Mouse (Mus musculus): Measurements from ENCODE around the gene Dxo. TPM values are rescaled to one million over a fixed set of nuclear protein-coding genes. Genes with fewer than 3 reads are reported as not detected.
A peak's percentile ranks its signal among the peaks of the same experiment; 100 is the strongest.
"Not testable (repeated sequence)": the region's sequence is repeated elsewhere in the genome, so short reads cannot be mapped to it uniquely, and the experiment has no call there.

Gene Dxo
- 36.4 and 48.9 TPM in 2 replicates for total RNA-seq (2014; rRNA removed)
- 47.6 and 53.8 TPM in 2 replicates for polyA plus RNA-seq (2015; fragmentation: Nextera tagmentation; extraction: Ambion mirVana)

- no peak for TF ChIP-seq CTCF (IDR thresholded peaks at IDR 0.05; ENCODE audit: low read depth)
- peak within 1 kb of the TSS; percentile 66 for H3K4me3 ChIP-seq (ENCODE audit: low read length)
- peak within 1 kb of the TSS; percentile 88 for H3K4me2 ChIP-seq (ENCODE audit: low read depth, low read length)
- WGBS = under 1% methylated on average over 40 of the region's 40 CpGs
- H3K36me3 ChIP-seq (ENCODE audit: insufficient read depth, low read length) = peaks cover 30% of the 10 kb centered on the region
- ATAC-seq (peak; percentile 93), DNase-seq (ENCODE audit: low spot score) (peak; percentile 99)
- peak within 1 kb of the TSS; percentile 74 for H3K27ac ChIP-seq
- H3K9ac ChIP-seq (replicated peaks; ENCODE audit: low read length) = peak within 1 kb of the TSS; percentile 69
- no peaks in the 10 kb centered on the region for H3K27me3 ChIP-seq (ENCODE audit: insufficient read depth, low read length)
- no peaks in the 10 kb centered on the region for H3K9me3 ChIP-seq (ENCODE audit: low read length)
- peaks cover 13% of the 10 kb centered on the region; the same call in 1 of the 2 replicates for H3K4me1 ChIP-seq (ENCODE audit: insufficient read depth, low read length)
These were observed at the start of gene Dxo, which contains the start of gene Stk19 for GRCm38 (mm10) chr17:34836856-34837221. Dxo (plus strand) TSS chr17:34837019. Stk19 (minus strand) TSS chr17:34836945.

GRCm38 (mm10) chr17:34795016-34795415 lies 41.8 kb upstream of the Dxo start:
- Histone ChIP-seq H3K27me3 (ENCODE audit: insufficient read depth, low read length) (no peaks in the 10 kb centered on the region), H3K9me3 (ENCODE audit: low read length) (no peaks in the 10 kb centered on the region), H3K27ac (no peak overlapping the region), H3K4me1 (ENCODE audit: insufficient read depth, low read length) (no peaks in the 10 kb centered on the region), H3K4me2 (ENCODE audit: low read depth, low read length) (no peak overlapping the region), H3K36me3 (ENCODE audit: insufficient read depth, low read length) (no peaks in the 10 kb centered on the region), H3K4me3 (ENCODE audit: low read length) (no peak overlapping the region), H3K9ac (replicated peaks; ENCODE audit: low read length) (no peak overlapping the region)
- DNase-seq (ENCODE audit: low spot score) = no peak
- WGBS = 86% methylated on average over 10 of the region's 10 CpGs
- ATAC-seq = no peak
- no peak for TF ChIP-seq CTCF (IDR thresholded peaks at IDR 0.05; ENCODE audit: low read depth)

DNA sequence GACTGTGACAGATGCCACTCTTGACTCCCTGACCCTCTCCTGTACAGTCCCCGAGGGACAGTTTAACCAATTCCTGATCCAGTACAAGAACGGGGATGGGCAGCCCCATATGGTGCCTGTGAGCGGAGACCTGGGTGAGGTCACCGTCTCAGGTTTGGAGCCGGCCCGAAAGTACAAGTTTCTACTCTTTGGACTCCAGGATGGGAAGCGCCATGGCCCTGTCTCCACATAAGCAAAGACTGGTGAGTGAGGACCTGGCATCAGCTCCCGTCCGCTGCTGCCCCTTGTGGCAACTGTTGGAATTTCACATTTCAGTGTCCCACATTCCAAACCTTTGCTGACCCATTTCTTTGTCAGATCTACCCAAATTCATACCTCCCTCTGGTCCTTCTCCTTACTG lies 41.2 kb upstream of the Dxo start:
- no peaks in the 10 kb centered on the region for H3K36me3 ChIP-seq (ENCODE audit: insufficient read depth, low read length)
- H3K4me1 ChIP-seq (ENCODE audit: insufficient read depth, low read length) = no peaks in the 10 kb centered on the region
- H3K4me2 ChIP-seq (ENCODE audit: low read depth, low read length) = no peak overlapping the region
- no peak overlapping the region for H3K9ac ChIP-seq (replicated peaks; ENCODE audit: low read length)
- 61% methylated on average over 9 of the region's 9 CpGs for WGBS
- peak; percentile 60 for TF ChIP-seq CTCF (IDR thresholded peaks at IDR 0.05; ENCODE audit: low read depth)
- no peak; the same call in 1 of the 2 replicates for ATAC-seq
- no peak overlapping the region for H3K27ac ChIP-seq
- DNase-seq (ENCODE audit: low spot score) = peak; percentile 24
- H3K27me3 ChIP-seq (ENCODE audit: insufficient read depth, low read length) = no peaks in the 10 kb centered on the region
- no peaks in the 10 kb centered on the region for H3K9me3 ChIP-seq (ENCODE audit: low read length)
- no peak overlapping the region for H3K4me3 ChIP-seq (ENCODE audit: low read length)

DNA sequence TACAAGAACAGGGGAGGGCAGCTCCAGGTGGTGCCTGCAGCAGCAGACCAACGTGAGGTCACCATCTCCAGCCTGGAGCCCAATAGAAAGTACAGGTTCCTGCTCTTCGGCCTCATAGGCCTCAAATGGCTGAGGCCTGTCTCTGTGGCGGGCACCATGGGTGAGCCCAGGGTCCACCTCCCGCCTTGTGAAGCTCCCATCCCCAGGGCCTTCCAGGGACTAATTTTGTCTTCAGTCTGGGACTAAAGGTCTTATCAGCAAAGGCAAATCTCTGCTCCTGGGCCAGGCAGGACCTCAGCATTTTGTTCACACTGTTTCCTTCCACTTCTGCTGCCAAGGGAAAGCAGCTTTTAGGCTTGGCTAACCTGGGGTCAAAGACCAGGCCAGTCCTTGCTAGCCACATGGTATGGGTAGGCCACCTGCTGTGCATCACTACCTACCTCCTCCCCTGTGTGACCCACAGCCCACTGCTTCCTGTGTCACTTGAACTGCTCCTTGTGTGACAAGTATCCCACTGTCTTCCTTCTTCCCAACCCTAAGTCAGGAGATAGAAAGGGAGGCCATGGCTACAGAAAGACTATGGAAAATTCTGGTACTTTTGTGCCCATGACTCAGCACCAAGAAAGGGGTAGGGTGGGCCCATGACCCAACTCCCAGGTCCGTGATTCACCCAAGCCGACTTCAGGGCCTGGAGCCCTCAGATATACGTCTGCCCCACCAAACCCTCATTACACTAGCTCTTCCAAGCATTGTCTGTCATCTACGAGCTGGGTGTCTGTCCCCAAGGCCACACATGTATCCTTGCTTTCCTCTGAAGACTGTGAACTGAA lies 40.3 kb upstream of the Dxo start:
- 90% methylated on average over 8 of the region's 8 CpGs for WGBS
- Histone ChIP-seq H3K27me3 (ENCODE audit: insufficient read depth, low read length) (no peaks in the 10 kb centered on the region), H3K36me3 (ENCODE audit: insufficient read depth, low read length) (no peaks in the 10 kb centered on the region), H3K4me2 (ENCODE audit: low read depth, low read length) (no peak overlapping the region), H3K27ac (no peak overlapping the region), H3K9me3 (ENCODE audit: low read length) (no peaks in the 10 kb centered on the region), H3K4me3 (ENCODE audit: low read length) (no peak overlapping the region), H3K9ac (replicated peaks; ENCODE audit: low read length) (no peak overlapping the region), H3K4me1 (ENCODE audit: insufficient read depth, low read length) (no peaks in the 10 kb centered on the region)
- no peak for ATAC-seq
- no peak for DNase-seq (ENCODE audit: low spot score)
- TF ChIP-seq CTCF (IDR thresholded peaks at IDR 0.05; ENCODE audit: low read depth) = no peak

- not testable (repeated sequence) for H3K4me3 ChIP-seq (ENCODE audit: low read length); H3K4me1 ChIP-seq (ENCODE audit: insufficient read depth, low read length); H3K27me3 ChIP-seq (ENCODE audit: insufficient read depth, low read length); H3K9ac ChIP-seq (replicated peaks; ENCODE audit: low read length); H3K27ac ChIP-seq; H3K9me3 ChIP-seq (ENCODE audit: low read length); DNase-seq (ENCODE audit: low spot score); H3K36me3 ChIP-seq (ENCODE audit: insufficient read depth, low read length); H3K4me2 ChIP-seq (ENCODE audit: low read depth, low read length); ATAC-seq
- WGBS = 87% methylated on average over 10 of the region's 10 CpGs
These were observed 39.4 kb upstream of the Dxo start for GRCm38 (mm10) chr17:34797211-34797995.

DNA sequence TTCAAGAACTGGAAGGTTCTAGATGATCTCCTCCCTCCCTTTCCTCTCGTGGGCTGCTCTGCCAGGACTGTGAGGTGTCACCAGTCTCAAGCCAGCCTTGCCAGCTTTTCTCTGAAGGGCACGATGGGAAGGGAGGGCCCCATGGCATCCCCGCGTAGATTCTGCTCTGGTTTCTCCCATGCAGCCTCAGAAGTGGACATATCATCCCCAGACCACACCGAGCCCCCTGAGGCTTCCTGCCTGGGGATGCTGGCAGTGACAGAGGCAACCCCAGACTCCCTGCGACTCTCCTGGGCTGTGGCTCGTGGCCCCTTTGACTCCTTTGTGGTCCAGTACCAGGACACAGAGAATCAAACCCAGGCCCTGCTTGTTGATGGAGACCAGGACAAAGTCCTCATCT lies 38.7 kb upstream of the Dxo start:
- H3K36me3 ChIP-seq (ENCODE audit: insufficient read depth, low read length); H3K27ac ChIP-seq; H3K9me3 ChIP-seq (ENCODE audit: low read length); H3K27me3 ChIP-seq (ENCODE audit: insufficient read depth, low read length); H3K4me1 ChIP-seq (ENCODE audit: insufficient read depth, low read length); ATAC-seq; H3K4me3 ChIP-seq (ENCODE audit: low read length); DNase-seq (ENCODE audit: low spot score); H3K4me2 ChIP-seq (ENCODE audit: low read depth, low read length); H3K9ac ChIP-seq (replicated peaks; ENCODE audit: low read length): not testable (repeated sequence)
- WGBS = 88% methylated on average over 7 of the region's 7 CpGs
